Mouse (Mus musculus): Measurements from ENCODE around the gene Serpinb8. TPM values are rescaled to one million over a fixed set of nuclear protein-coding genes. Genes with fewer than 3 reads are reported as not detected.

Serpinb8 gene
- total RNA-seq, 2 experiments from 2014 or later, result 2.6 to 3.2 TPM

- no peak for DNase-seq (ENCODE audit: low spot score)
- intact Hi-C loops (cut with DNase I), result loop anchor here (5.0 kb wide), 1 partner anchor 1189 kb away; no protein-coding TSS in a partner anchor
These were observed 48.7 kb downstream of the Serpinb8 start for GRCm38 (mm10) chr1:107638459-107638858.

- intact Hi-C loops (cut with DNase I), result no loop called here
- no peak for DNase-seq (ENCODE audit: low spot score)
These were observed 52.8 kb downstream of the Serpinb8 start for GRCm38 (mm10) chr1:107642457-107643118.

GRCm38 (mm10) chr1:107645086-107645485, 55.3 kb downstream of the Serpinb8 start:
- intact Hi-C loops (cut with DNase I), result no loop called here
- no peak for DNase-seq (ENCODE audit: low spot score)

- intact Hi-C loops (cut with DNase I), result no loop called here
- DNase-seq (ENCODE audit: low spot score), result no peak
These were observed 67.9 kb downstream of the Serpinb8 start for GRCm38 (mm10) chr1:107657689-107658088.

Other genes starting within 250 kb of the Serpinb8 start
- not detected for gene Serpinb11, start 228.8 kb upstream of the Serpinb8 start, total RNA-seq (2021)
- not detected for gene Serpinb7, start 190.4 kb upstream of the Serpinb8 start, total RNA-seq (2021)
- gene Serpinb2, start 78.6 kb upstream of the Serpinb8 start, total RNA-seq (2021), result under 1 TPM; 0.78 to 0.89 TPM

All from heart, postnatal 25 days (tissue).